Mouse (Mus musculus) stomach, embryonic 15.5 days (tissue): ENCODE measurements at regions not wholly inside any gene's neighbourhood (a gene's known extent, or its start where the extent isn't known, plus 50 kb on each side); places are given as distances from the start of the nearest gene placed in this dataset. TPM values are rescaled to one million over a fixed set of nuclear protein-coding genes. Genes with fewer than 3 reads are reported as not detected.

Experiments
- microRNA-seq: library from miRNA; unstranded; fragments of <30 nt; microRNA quantifications from one replicate; pipeline ENCODE4, GENCODE M21; 2016

Small RNA genes in the stretch of these regions (microRNA-seq; reads per million reads assigned to microRNA genes)
- gene Gm23263 (not detected), gene Gm25399 (not detected)
